Mouse (Mus musculus) limb, embryonic 10.5 days (tissue): ENCODE data around the gene Chac1. TPM values are rescaled to one million over a fixed set of nuclear protein-coding genes. Genes with fewer than 3 reads are reported as not detected.

ENCODE experiments used
- DNase-seq: peaks from one replicate; pipeline ENCODE4 v3.0.0-alpha.2; 2017; ENCODE audit warnings: low spot score
- H3K27ac ChIP-seq: fragments of 300-500 bp; sonication (generic); 2 replicates; pipeline ENCODE4 v1.5.1; 2016; ENCODE audit warnings: mild to moderate bottlenecking
- H3K27me3 ChIP-seq: fragments of 300-500 bp; sonication (generic); 2 replicates; pipeline ENCODE4 v1.6.1; 2016; ENCODE audit warnings: low read depth, mild to moderate bottlenecking; ENCODE audit not compliant: poor library complexity, severe bottlenecking
- H3K36me3 ChIP-seq: fragments of 300-500 bp; sonication (generic); 2 replicates; pipeline ENCODE4 v1.6.1; 2016; ENCODE audit warnings: mild to moderate bottlenecking, moderate library complexity
- H3K4me1 ChIP-seq: fragments of 300-500 bp; sonication (generic); 2 replicates; pipeline ENCODE4 v1.6.1; 2016
- H3K4me3 ChIP-seq: fragments of 300-500 bp; sonication (generic); 2 replicates; pipeline ENCODE4 v1.5.1; 2016; ENCODE audit warnings: mild to moderate bottlenecking, moderate library complexity
- H3K9me3 ChIP-seq: fragments of 300-500 bp; sonication (generic); replicated peaks from 2 replicates; pipeline ENCODE4 v1.6.1; 2016; ENCODE audit warnings: mild to moderate bottlenecking
- WGBS: fragments of 180-500 bp; shearing (Covaris S2); methylation state at CpG from one replicate; pipeline ENCODE4 v1.1.7; 2016; 5-methylcytosine and 5-hydroxymethylcytosine counted together
- polyA plus RNA-seq: library from polyadenylated mRNA; unstranded; fragments of >200 nt; fragmentation: Nextera tagmentation; extraction: Ambion mirVana; gene quantifications from 2 replicates; pipeline ENCODE4 v1.2.1, GENCODE M21; 2016

Gene Chac1
- polyA plus RNA-seq: 0.62 and 0.86 TPM in 2 replicates

GRCm38 (mm10) chr2:119350555-119351486 lies at the start of gene Chac1:
Gene Chac1 (plus strand): TSS chr2:119351229.
- H3K4me3 ChIP-seq: peak within 1 kb of the TSS; percentile 67
- DNase-seq: peak; percentile 84
- peaks cover 48% of the 10 kb centered on the region for H3K27me3 ChIP-seq
- 5% methylated on average over 58 of the region's 58 CpGs for WGBS
- H3K27ac ChIP-seq: peak within 1 kb of the TSS; percentile 64
- no peaks in the 10 kb centered on the region for H3K36me3 ChIP-seq
- H3K9me3 ChIP-seq: no peaks in the 10 kb centered on the region
- peaks cover 14% of the 10 kb centered on the region for H3K4me1 ChIP-seq

- Histone ChIP-seq H3K27ac (0 out of 2 replicates have a peak overlapping the region, but pooled peaks have one; percentile 14), H3K36me3 (peaks cover 23% of the 10 kb centered on the region), H3K4me3 (no peak overlapping the region), H3K4me1 (peaks cover 54% of the 10 kb centered on the region), H3K9me3 (no peaks in the 10 kb centered on the region), H3K27me3 (no peaks in the 10 kb centered on the region)
- no peak for DNase-seq
- WGBS: 58% methylated on average over 6 of the region's 6 CpGs
Observed at GRCm38 (mm10) chr2:119302876-119303275, 48.2 kb upstream of the Chac1 start.

GRCm38 (mm10) chr2:119304391-119304790 lies 46.6 kb upstream of the Chac1 start:
- Histone ChIP-seq H3K36me3 (peaks cover 8% of the 10 kb centered on the region), H3K27me3 (no peaks in the 10 kb centered on the region), H3K27ac (peak overlapping the region; percentile 61; the same call in 1 of the 2 replicates), H3K4me3 (no peak overlapping the region), H3K9me3 (no peaks in the 10 kb centered on the region), H3K4me1 (peaks cover 54% of the 10 kb centered on the region)
- DNase-seq: no peak
- WGBS: 53% methylated on average over 3 of the region's 3 CpGs

- Histone ChIP-seq H3K4me1 (peaks cover 52% of the 10 kb centered on the region), H3K27ac (peak overlapping the region; percentile 61; the same call in 1 of the 2 replicates), H3K27me3 (no peaks in the 10 kb centered on the region), H3K4me3 (no peak overlapping the region), H3K9me3 (no peaks in the 10 kb centered on the region), H3K36me3 (peaks cover 4% of the 10 kb centered on the region)
- WGBS: 9% methylated on average over 3 of the region's 3 CpGs
- peak; percentile 67 for DNase-seq
Observed at GRCm38 (mm10) chr2:119304798-119305208, 46.2 kb upstream of the Chac1 start.

GRCm38 (mm10) chr2:119311544-119311943 lies 39.5 kb upstream of the Chac1 start:
- Histone ChIP-seq H3K27ac (peak overlapping the region; percentile 65), H3K27me3 (no peaks in the 10 kb centered on the region), H3K9me3 (no peaks in the 10 kb centered on the region), H3K4me1 (peaks cover 51% of the 10 kb centered on the region), H3K36me3 (no peaks in the 10 kb centered on the region), H3K4me3 (no peak overlapping the region)
- 35% methylated on average over 12 of the region's 12 CpGs for WGBS
- DNase-seq: no peak

GRCm38 (mm10) chr2:119312380-119312958 lies 38.6 kb upstream of the Chac1 start:
- no peaks in the 10 kb centered on the region for H3K27me3 ChIP-seq
- DNase-seq: no peak
- H3K9me3 ChIP-seq: no peaks in the 10 kb centered on the region
- H3K4me1 ChIP-seq: peaks cover 51% of the 10 kb centered on the region
- no peaks in the 10 kb centered on the region for H3K36me3 ChIP-seq
- no peak overlapping the region for H3K4me3 ChIP-seq
- WGBS: 63% methylated on average over 2 of the region's 2 CpGs
- peak overlapping the region; percentile 65 for H3K27ac ChIP-seq

- Histone ChIP-seq H3K4me3 (peak overlapping the region; percentile 21; the same call in 1 of the 2 replicates), H3K36me3 (no peaks in the 10 kb centered on the region), H3K27ac (peak overlapping the region; percentile 75), H3K4me1 (peaks cover 57% of the 10 kb centered on the region), H3K27me3 (peaks cover 6% of the 10 kb centered on the region; the same call in 1 of the 2 replicates), H3K9me3 (no peaks in the 10 kb centered on the region)
- WGBS: 17% methylated on average over 10 of the region's 10 CpGs
- no peak for DNase-seq
Observed at GRCm38 (mm10) chr2:119313780-119314479, 37.1 kb upstream of the Chac1 start.

- WGBS: 77% methylated on average over 12 of the region's 12 CpGs
- Histone ChIP-seq H3K4me3 (no peak overlapping the region), H3K36me3 (no peaks in the 10 kb centered on the region), H3K27me3 (peaks cover 11% of the 10 kb centered on the region), H3K9me3 (no peaks in the 10 kb centered on the region), H3K4me1 (peaks cover 57% of the 10 kb centered on the region), H3K27ac (peak overlapping the region; percentile 75)
- no peak for DNase-seq
Observed at GRCm38 (mm10) chr2:119314742-119315310, 36.2 kb upstream of the Chac1 start.

GRCm38 (mm10) chr2:119318043-119318710 lies 32.9 kb upstream of the Chac1 start:
- Histone ChIP-seq H3K9me3 (no peaks in the 10 kb centered on the region), H3K27me3 (peaks cover 45% of the 10 kb centered on the region), H3K36me3 (no peaks in the 10 kb centered on the region), H3K4me1 (peaks cover 47% of the 10 kb centered on the region), H3K27ac (no peak overlapping the region), H3K4me3 (no peak overlapping the region)
- DNase-seq: no peak
- 77% methylated on average over 3 of the region's 3 CpGs for WGBS

GRCm38 (mm10) chr2:119320571-119320970 lies 30.5 kb upstream of the Chac1 start:
- no peak overlapping the region for H3K27ac ChIP-seq
- 73% methylated on average over 8 of the region's 8 CpGs for WGBS
- no peaks in the 10 kb centered on the region for H3K9me3 ChIP-seq
- no peaks in the 10 kb centered on the region for H3K36me3 ChIP-seq
- H3K4me3 ChIP-seq: no peak overlapping the region
- H3K27me3 ChIP-seq: peaks cover 69% of the 10 kb centered on the region
- no peak for DNase-seq
- peaks cover 48% of the 10 kb centered on the region for H3K4me1 ChIP-seq

GRCm38 (mm10) chr2:119321771-119322586 lies 29.1 kb upstream of the Chac1 start:
- peak; percentile 60 for DNase-seq
- Histone ChIP-seq H3K27ac (peak overlapping the region; percentile 81), H3K27me3 (peaks cover 83% of the 10 kb centered on the region), H3K9me3 (no peaks in the 10 kb centered on the region), H3K4me3 (peak overlapping the region; percentile 50), H3K36me3 (no peaks in the 10 kb centered on the region), H3K4me1 (peaks cover 60% of the 10 kb centered on the region)
- WGBS: 3% methylated on average over 48 of the region's 48 CpGs
